Mouse (Mus musculus): Measurements from ENCODE around the gene Tmprss3. TPM values are rescaled to one million over a fixed set of nuclear protein-coding genes. Genes with fewer than 3 reads are reported as not detected.
A peak's percentile ranks its signal among the peaks of the same experiment; 100 is the strongest.

The Tmprss3 gene
- total and polyA plus RNA-seq, 2 experiments from 2014 or later = 0.10 to 0.16 TPM

- WGBS = 92% methylated on average over 1 of the region's 1 CpGs
- TF ChIP-seq CTCF (IDR thresholded peaks at IDR 0.05) = peak; percentile 15; the same call in 1 of the 2 replicates
- H3K9ac ChIP-seq (replicated peaks; ENCODE audit: low read length, poor library complexity, severe bottlenecking) = no peak overlapping the region
- no peaks in the 10 kb centered on the region for H3K4me1 ChIP-seq (ENCODE audit: insufficient read depth, low read length)
- ATAC-seq (ENCODE audit: low FRiP score) = no peak
- H3K27ac ChIP-seq (ENCODE audit: low read depth, low read length) = no peak overlapping the region
- no peak overlapping the region for H3K4me2 ChIP-seq (ENCODE audit: low read depth, low read length, poor library complexity, severe bottlenecking)
- H3K27me3 ChIP-seq (ENCODE audit: insufficient read depth, low read length) = no peaks in the 10 kb centered on the region
- H3K4me3 ChIP-seq (ENCODE audit: low read depth, low read length) = no peak overlapping the region
- DNase-seq (ENCODE audit: low spot score) = no peak
- H3K9me3 ChIP-seq (ENCODE audit: low read length) = no peaks in the 10 kb centered on the region
- H3K36me3 ChIP-seq (ENCODE audit: insufficient read depth, low read length) = no peaks in the 10 kb centered on the region
Observed at GRCm38 (mm10) chr17:31235915-31236314, 37.1 kb upstream of the Tmprss3 start.

GRCm38 (mm10) chr17:31232251-31233010 is 33.7 kb upstream of the Tmprss3 start:
- no peak overlapping the region for H3K27ac ChIP-seq (ENCODE audit: low read depth, low read length)
- no peak overlapping the region for H3K4me2 ChIP-seq (ENCODE audit: low read depth, low read length, poor library complexity, severe bottlenecking)
- ATAC-seq (ENCODE audit: low FRiP score) (no peak), DNase-seq (ENCODE audit: low spot score) (peak; percentile 32)
- H3K9ac ChIP-seq (replicated peaks; ENCODE audit: low read length, poor library complexity, severe bottlenecking) = no peak overlapping the region
- TF ChIP-seq CTCF (IDR thresholded peaks at IDR 0.05) = no peak
- H3K36me3 ChIP-seq (ENCODE audit: insufficient read depth, low read length) = no peaks in the 10 kb centered on the region
- H3K4me1 ChIP-seq (ENCODE audit: insufficient read depth, low read length) = no peaks in the 10 kb centered on the region
- WGBS = 20% methylated on average over 8 of the region's 8 CpGs
- no peaks in the 10 kb centered on the region for H3K9me3 ChIP-seq (ENCODE audit: low read length)
- no peak overlapping the region for H3K4me3 ChIP-seq (ENCODE audit: low read depth, low read length)
- no peaks in the 10 kb centered on the region for H3K27me3 ChIP-seq (ENCODE audit: insufficient read depth, low read length)

GRCm38 (mm10) chr17:31231780-31232179 is 33.0 kb upstream of the Tmprss3 start:
- H3K9ac ChIP-seq (replicated peaks; ENCODE audit: low read length, poor library complexity, severe bottlenecking) = no peak overlapping the region
- no peaks in the 10 kb centered on the region for H3K4me1 ChIP-seq (ENCODE audit: insufficient read depth, low read length)
- no peak for TF ChIP-seq CTCF (IDR thresholded peaks at IDR 0.05)
- H3K27me3 ChIP-seq (ENCODE audit: insufficient read depth, low read length) = no peaks in the 10 kb centered on the region
- 33% methylated on average over 6 of the region's 6 CpGs for WGBS
- no peaks in the 10 kb centered on the region for H3K36me3 ChIP-seq (ENCODE audit: insufficient read depth, low read length)
- no peak overlapping the region for H3K27ac ChIP-seq (ENCODE audit: low read depth, low read length)
- ATAC-seq (ENCODE audit: low FRiP score) (no peak), DNase-seq (ENCODE audit: low spot score) (no peak)
- H3K4me3 ChIP-seq (ENCODE audit: low read depth, low read length) = no peak overlapping the region
- no peaks in the 10 kb centered on the region for H3K9me3 ChIP-seq (ENCODE audit: low read length)
- no peak overlapping the region for H3K4me2 ChIP-seq (ENCODE audit: low read depth, low read length, poor library complexity, severe bottlenecking)

- Histone ChIP-seq H3K27ac (ENCODE audit: low read depth, low read length) (no peak overlapping the region), H3K4me2 (ENCODE audit: low read depth, low read length, poor library complexity, severe bottlenecking) (no peak overlapping the region), H3K9me3 (ENCODE audit: low read length) (no peaks in the 10 kb centered on the region), H3K4me1 (ENCODE audit: insufficient read depth, low read length) (no peaks in the 10 kb centered on the region), H3K4me3 (ENCODE audit: low read depth, low read length) (no peak overlapping the region), H3K9ac (replicated peaks; ENCODE audit: low read length, poor library complexity, severe bottlenecking) (no peak overlapping the region), H3K36me3 (ENCODE audit: insufficient read depth, low read length) (no peaks in the 10 kb centered on the region), H3K27me3 (ENCODE audit: insufficient read depth, low read length) (no peaks in the 10 kb centered on the region)
- WGBS = 91% methylated on average over 7 of the region's 7 CpGs
- ATAC-seq (ENCODE audit: low FRiP score) (no peak), DNase-seq (ENCODE audit: low spot score) (no peak)
- TF ChIP-seq CTCF (IDR thresholded peaks at IDR 0.05) = no peak
Observed at GRCm38 (mm10) chr17:31226931-31227330, 28.2 kb upstream of the Tmprss3 start.

GRCm38 (mm10) chr17:31226368-31226767 is 27.6 kb upstream of the Tmprss3 start:
- DNase-seq (ENCODE audit: low spot score) (no peak), ATAC-seq (ENCODE audit: low FRiP score) (no peak)
- 79% methylated on average over 3 of the region's 3 CpGs for WGBS
- Histone ChIP-seq H3K4me1 (ENCODE audit: insufficient read depth, low read length) (no peaks in the 10 kb centered on the region), H3K4me2 (ENCODE audit: low read depth, low read length, poor library complexity, severe bottlenecking) (no peak overlapping the region), H3K27me3 (ENCODE audit: insufficient read depth, low read length) (no peaks in the 10 kb centered on the region), H3K9me3 (ENCODE audit: low read length) (no peaks in the 10 kb centered on the region), H3K27ac (ENCODE audit: low read depth, low read length) (no peak overlapping the region), H3K36me3 (ENCODE audit: insufficient read depth, low read length) (no peaks in the 10 kb centered on the region), H3K4me3 (ENCODE audit: low read depth, low read length) (no peak overlapping the region), H3K9ac (replicated peaks; ENCODE audit: low read length, poor library complexity, severe bottlenecking) (no peak overlapping the region)
- no peak for TF ChIP-seq CTCF (IDR thresholded peaks at IDR 0.05)

- ATAC-seq (ENCODE audit: low FRiP score) = no peak
- 88% methylated on average over 8 of the region's 8 CpGs for WGBS
- H3K4me2 ChIP-seq (ENCODE audit: low read depth, low read length, poor library complexity, severe bottlenecking) = no peak overlapping the region
Observed at GRCm38 (mm10) chr17:31224591-31224990, 25.8 kb upstream of the Tmprss3 start.

More at GRCm38 (mm10) chr17:31224591-31224990, 25.8 kb upstream of the Tmprss3 start:
- H3K9me3 ChIP-seq (ENCODE audit: low read length) = no peaks in the 10 kb centered on the region
- no peak overlapping the region for H3K9ac ChIP-seq (replicated peaks; ENCODE audit: low read length, poor library complexity, severe bottlenecking)
- no peak for DNase-seq (ENCODE audit: low spot score)
- no peaks in the 10 kb centered on the region for H3K4me1 ChIP-seq (ENCODE audit: insufficient read depth, low read length)
- no peak for TF ChIP-seq CTCF (IDR thresholded peaks at IDR 0.05)
- H3K27me3 ChIP-seq (ENCODE audit: insufficient read depth, low read length) = no peaks in the 10 kb centered on the region
- H3K4me3 ChIP-seq (ENCODE audit: low read depth, low read length) = no peak overlapping the region
- H3K27ac ChIP-seq (ENCODE audit: low read depth, low read length) = no peak overlapping the region
- no peaks in the 10 kb centered on the region for H3K36me3 ChIP-seq (ENCODE audit: insufficient read depth, low read length)
